Mouse (Mus musculus): ENCODE data around the gene Triml2. TPM values are rescaled to one million over a fixed set of nuclear protein-coding genes. Genes with fewer than 3 reads are reported as not detected.

Gene Triml2
- not detected in 2 replicates for polyA plus RNA-seq (2014; fragmentation: Nextera tagmentation; extraction: Ambion mirVana)

DNA sequence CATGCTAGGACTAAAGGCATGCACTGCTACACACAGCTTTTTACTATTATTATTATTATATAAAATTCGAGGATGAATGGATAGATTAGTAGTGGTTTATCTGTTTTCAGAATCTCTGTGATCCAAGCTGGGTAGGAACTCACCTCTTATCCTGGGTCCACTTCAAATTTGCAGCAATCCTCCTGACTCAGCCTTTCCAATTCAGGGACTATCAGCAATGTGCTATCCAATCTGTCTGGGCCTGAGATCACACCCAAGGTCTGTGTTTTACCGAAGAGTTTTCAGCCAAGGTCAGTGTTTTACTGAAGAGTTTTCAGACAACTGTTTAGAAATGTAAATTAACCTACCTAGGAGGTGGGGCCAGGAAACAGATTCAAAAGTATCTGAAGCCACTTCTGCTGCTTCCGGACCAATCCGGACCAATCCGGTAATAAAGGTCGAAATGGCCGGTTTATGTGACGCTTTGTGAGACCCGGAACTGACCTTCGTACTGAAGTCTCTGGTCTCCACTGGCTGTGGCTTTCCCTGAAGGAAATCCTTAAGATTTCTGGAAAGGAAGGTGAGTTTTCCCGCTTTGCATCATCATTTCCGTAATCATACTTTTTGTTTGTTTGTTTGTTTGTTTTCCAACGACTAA lies at the start of gene Triml2:
Gene Triml2 (plus strand): TSS at position 488 of the 637 bp plus-strand sequence.
- Histone ChIP-seq H3K4me2 (replicated peaks; ENCODE audit: low read depth, low read length) (no peak within 1 kb of the TSS), H3K36me3 (ENCODE audit: control insufficient read depth, insufficient read depth, low read length) (no peaks in the 10 kb centered on the region), H3K4me3 (ENCODE audit: low read depth, low read length) (no peak within 1 kb of the TSS), H3K27ac (ENCODE audit: low read depth, low read length) (no peak within 1 kb of the TSS), H3K4me1 (replicated peaks; ENCODE audit: control insufficient read depth, insufficient read depth, low read length) (no peaks in the 10 kb centered on the region), H3K9me3 (ENCODE audit: control insufficient read depth, low read length) (no peaks in the 10 kb centered on the region), H3K9ac (ENCODE audit: low read depth, low read length) (no peak within 1 kb of the TSS), H3K27me3 (ENCODE audit: control insufficient read depth, insufficient read depth, low read length) (no peaks in the 10 kb centered on the region)
- ATAC-seq (ENCODE audit: low FRiP score) (no peak), DNase-seq (ENCODE audit: low spot score) (no peak)
- 93% methylated on average over 13 of the region's 13 CpGs for WGBS

DNA sequence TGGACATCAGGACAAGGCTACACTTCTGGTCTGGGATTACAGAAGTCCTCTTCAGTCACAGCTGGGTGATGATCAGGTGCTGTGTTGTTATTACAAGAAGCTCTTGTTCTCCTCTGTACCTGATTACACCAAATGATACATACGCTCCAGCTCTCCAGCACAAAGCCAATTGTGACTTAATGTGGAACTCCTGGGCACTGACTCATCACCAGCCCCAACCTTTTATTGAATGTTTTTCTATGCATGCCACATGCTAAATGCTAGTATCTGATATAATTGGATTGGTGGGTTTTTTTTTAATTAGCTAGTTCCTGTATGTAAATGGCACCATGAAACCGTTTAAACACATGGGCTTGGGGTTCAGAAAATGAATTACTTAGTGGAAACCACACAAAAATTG lies 39.0 kb upstream of the Triml2 start, which contains the start of gene Triml1:
Gene Triml1 (minus strand): TSS at position 101 of the 400 bp plus-strand sequence.
- no peak for ATAC-seq (ENCODE audit: low FRiP score)
- 85% methylated on average over 2 of the region's 2 CpGs for WGBS
- DNase-seq (ENCODE audit: low spot score), result no peak

DNA sequence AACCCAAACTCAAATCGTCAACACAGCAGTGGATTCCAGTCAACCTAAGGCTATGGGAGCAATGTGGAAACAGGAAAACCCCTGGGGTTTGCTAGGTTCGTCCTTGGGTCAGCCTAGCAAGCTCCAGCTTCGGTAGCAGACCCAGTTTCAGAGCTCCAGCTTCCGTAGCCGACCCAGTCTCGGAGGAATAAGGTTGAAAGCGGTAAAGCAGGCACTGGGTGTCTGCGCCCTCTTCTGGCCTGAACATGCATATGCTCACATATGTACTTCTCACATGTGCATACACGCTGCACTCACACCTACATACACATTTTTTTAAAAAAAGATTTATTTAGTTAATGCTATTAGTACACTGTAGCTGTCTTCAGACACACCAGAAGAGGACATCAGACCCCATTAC lies 31.0 kb upstream of the Triml2 start:
- no peak overlapping the region for H3K4me2 ChIP-seq (replicated peaks; ENCODE audit: low read depth, low read length)
- no peak overlapping the region for H3K9ac ChIP-seq (ENCODE audit: low read depth, low read length)
- DNase-seq (ENCODE audit: low spot score), result no peak
- H3K4me3 ChIP-seq (ENCODE audit: low read depth, low read length), result no peak overlapping the region
- WGBS, result 83% methylated on average over 9 of the region's 9 CpGs
- H3K36me3 ChIP-seq (ENCODE audit: control insufficient read depth, insufficient read depth, low read length), result no peaks in the 10 kb centered on the region
- no peaks in the 10 kb centered on the region for H3K4me1 ChIP-seq (replicated peaks; ENCODE audit: control insufficient read depth, insufficient read depth, low read length)
- no peak for ATAC-seq (ENCODE audit: low FRiP score)
- H3K27ac ChIP-seq (ENCODE audit: low read depth, low read length), result no peak overlapping the region
- no peaks in the 10 kb centered on the region for H3K9me3 ChIP-seq (ENCODE audit: control insufficient read depth, low read length)
- H3K27me3 ChIP-seq (ENCODE audit: control insufficient read depth, insufficient read depth, low read length), result no peaks in the 10 kb centered on the region

More for the DNA sequence above, 39.0 kb upstream of the Triml2 start, which contains the start of gene Triml1:
- Histone ChIP-seq H3K27ac (ENCODE audit: low read depth, low read length) (no peak within 1 kb of the TSS), H3K4me2 (replicated peaks; ENCODE audit: low read depth, low read length) (no peak within 1 kb of the TSS), H3K9ac (ENCODE audit: low read depth, low read length) (no peak within 1 kb of the TSS), H3K4me3 (ENCODE audit: low read depth, low read length) (no peak within 1 kb of the TSS), H3K36me3 (ENCODE audit: control insufficient read depth, insufficient read depth, low read length) (no peaks in the 10 kb centered on the region), H3K9me3 (ENCODE audit: control insufficient read depth, low read length) (no peaks in the 10 kb centered on the region), H3K4me1 (replicated peaks; ENCODE audit: control insufficient read depth, insufficient read depth, low read length) (no peaks in the 10 kb centered on the region), H3K27me3 (ENCODE audit: control insufficient read depth, insufficient read depth, low read length) (no peaks in the 10 kb centered on the region)

DNA sequence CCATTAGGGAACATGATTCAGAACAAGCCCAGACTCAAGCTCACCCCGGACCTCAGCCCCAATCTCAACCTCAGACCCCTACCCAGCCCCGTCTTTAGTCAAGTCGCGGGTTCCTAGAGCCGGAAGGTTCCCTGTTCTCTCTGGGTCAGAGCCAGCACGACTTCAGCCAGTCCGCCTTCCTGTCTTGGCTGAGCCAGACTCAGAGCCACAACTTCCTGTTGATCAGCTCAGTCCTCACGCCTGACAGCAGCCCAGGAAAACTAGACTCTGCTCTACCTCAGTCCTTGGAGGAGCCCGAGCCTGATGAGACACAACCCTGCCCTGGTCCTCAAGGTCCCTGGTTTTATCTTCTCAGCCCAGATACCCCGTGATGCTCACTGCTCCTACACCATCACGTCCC lies 17.1 kb upstream of the Triml2 start:
- WGBS, result 87% methylated on average over 11 of the region's 11 CpGs
- no peak overlapping the region for H3K27ac ChIP-seq (ENCODE audit: low read depth, low read length)
- ATAC-seq (ENCODE audit: low FRiP score), result no peak

DNA sequence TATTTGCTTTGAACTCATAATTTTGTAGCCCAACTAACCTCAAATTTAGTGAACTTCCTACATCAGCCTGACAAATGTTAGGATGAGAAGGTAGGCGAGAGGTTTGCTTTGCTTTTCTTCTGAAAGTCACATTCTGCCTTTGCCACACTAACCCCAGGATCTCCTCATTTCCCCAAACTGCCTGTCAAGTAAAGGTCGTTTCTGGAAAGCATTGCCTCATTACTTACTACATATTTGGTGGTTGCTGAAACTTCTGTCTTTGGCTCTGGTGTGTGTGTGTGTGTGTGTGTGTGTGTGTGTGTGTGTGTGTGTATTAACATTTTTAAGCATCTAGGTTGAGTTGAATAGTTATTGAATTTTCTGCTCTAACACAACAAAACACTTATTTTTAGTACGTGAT lies 15.9 kb upstream of the Triml2 start:
- Histone ChIP-seq H3K27ac (ENCODE audit: low read depth, low read length) (no peak overlapping the region), H3K36me3 (ENCODE audit: control insufficient read depth, insufficient read depth, low read length) (no peaks in the 10 kb centered on the region), H3K4me2 (replicated peaks; ENCODE audit: low read depth, low read length) (no peak overlapping the region), H3K27me3 (ENCODE audit: control insufficient read depth, insufficient read depth, low read length) (no peaks in the 10 kb centered on the region), H3K4me3 (ENCODE audit: low read depth, low read length) (no peak overlapping the region), H3K9me3 (ENCODE audit: control insufficient read depth, low read length) (no peaks in the 10 kb centered on the region), H3K9ac (ENCODE audit: low read depth, low read length) (no peak overlapping the region), H3K4me1 (replicated peaks; ENCODE audit: control insufficient read depth, insufficient read depth, low read length) (no peaks in the 10 kb centered on the region)
- 87% methylated on average over 3 of the region's 3 CpGs for WGBS
- no peak for ATAC-seq (ENCODE audit: low FRiP score)
- DNase-seq (ENCODE audit: low spot score), result no peak

More for the DNA sequence above, 17.1 kb upstream of the Triml2 start:
- H3K4me2 ChIP-seq (replicated peaks; ENCODE audit: low read depth, low read length), result no peak overlapping the region
- no peak overlapping the region for H3K4me3 ChIP-seq (ENCODE audit: low read depth, low read length)
- H3K27me3 ChIP-seq (ENCODE audit: control insufficient read depth, insufficient read depth, low read length), result no peaks in the 10 kb centered on the region
- H3K9ac ChIP-seq (ENCODE audit: low read depth, low read length), result no peak overlapping the region
- H3K4me1 ChIP-seq (replicated peaks; ENCODE audit: control insufficient read depth, insufficient read depth, low read length), result no peaks in the 10 kb centered on the region
- no peaks in the 10 kb centered on the region for H3K36me3 ChIP-seq (ENCODE audit: control insufficient read depth, insufficient read depth, low read length)
- no peak for DNase-seq (ENCODE audit: low spot score)
- H3K9me3 ChIP-seq (ENCODE audit: control insufficient read depth, low read length), result no peaks in the 10 kb centered on the region

DNA sequence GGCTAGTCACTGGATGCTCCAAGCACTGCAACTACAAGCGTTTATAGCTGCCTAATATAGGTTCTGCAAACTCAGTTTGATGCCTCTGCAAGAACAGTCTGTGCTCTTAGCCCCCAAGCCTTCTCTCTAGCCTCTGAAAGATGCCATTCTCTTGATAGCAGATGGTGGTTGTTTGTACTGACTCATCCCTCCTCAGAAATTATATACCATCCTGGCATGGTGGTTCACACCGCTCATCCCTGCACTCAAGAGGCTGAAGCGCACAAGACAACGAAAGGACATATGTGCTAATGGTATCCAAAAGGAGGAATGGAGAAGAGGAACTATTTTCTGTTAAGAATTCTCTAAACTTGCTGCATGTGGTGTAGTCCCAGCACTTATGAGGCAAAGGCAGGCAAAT lies 12.3 kb upstream of the Triml2 start:
- DNase-seq (ENCODE audit: low spot score) (no peak), ATAC-seq (ENCODE audit: low FRiP score) (no peak)
- H3K9me3 ChIP-seq (ENCODE audit: control insufficient read depth, low read length), result no peaks in the 10 kb centered on the region
- no peaks in the 10 kb centered on the region for H3K4me1 ChIP-seq (replicated peaks; ENCODE audit: control insufficient read depth, insufficient read depth, low read length)
- no peak overlapping the region for H3K4me2 ChIP-seq (replicated peaks; ENCODE audit: low read depth, low read length)
- no peaks in the 10 kb centered on the region for H3K27me3 ChIP-seq (ENCODE audit: control insufficient read depth, insufficient read depth, low read length)
- H3K27ac ChIP-seq (ENCODE audit: low read depth, low read length), result no peak overlapping the region
- H3K9ac ChIP-seq (ENCODE audit: low read depth, low read length), result no peak overlapping the region
- H3K36me3 ChIP-seq (ENCODE audit: control insufficient read depth, insufficient read depth, low read length), result no peaks in the 10 kb centered on the region
- H3K4me3 ChIP-seq (ENCODE audit: low read depth, low read length), result no peak overlapping the region
- WGBS, result 93% methylated on average over 4 of the region's 4 CpGs

DNA sequence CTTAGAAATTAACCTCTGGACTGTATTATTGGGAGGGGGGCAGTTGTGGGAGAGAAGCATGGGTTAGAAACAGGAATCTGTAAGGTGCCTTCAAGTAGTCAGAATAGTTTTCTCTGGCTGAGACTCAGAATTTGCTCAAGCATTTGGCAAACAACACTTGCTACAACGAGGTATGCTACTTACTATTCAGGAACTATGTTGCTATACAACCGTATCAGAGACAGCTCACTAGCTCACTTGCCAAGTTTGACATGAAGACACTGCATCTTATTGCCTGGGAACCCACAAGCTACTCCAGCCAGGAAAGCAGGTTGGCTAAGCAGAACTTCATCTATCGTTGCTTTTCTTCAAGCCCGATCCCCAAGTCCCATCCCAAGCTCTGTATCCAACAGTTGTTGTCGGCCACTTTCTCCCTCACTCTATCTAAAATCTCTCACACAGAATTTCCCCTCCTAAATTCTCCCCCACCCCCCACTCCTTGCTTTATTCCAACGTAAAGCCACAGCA lies 11.0 kb upstream of the Triml2 start:
- H3K27me3 ChIP-seq (ENCODE audit: control insufficient read depth, insufficient read depth, low read length), result no peaks in the 10 kb centered on the region
- H3K4me1 ChIP-seq (replicated peaks; ENCODE audit: control insufficient read depth, insufficient read depth, low read length), result no peaks in the 10 kb centered on the region
- H3K36me3 ChIP-seq (ENCODE audit: control insufficient read depth, insufficient read depth, low read length), result no peaks in the 10 kb centered on the region
- WGBS, result 92% methylated on average over 6 of the region's 6 CpGs
- no peaks in the 10 kb centered on the region for H3K9me3 ChIP-seq (ENCODE audit: control insufficient read depth, low read length)
- no peak overlapping the region for H3K4me2 ChIP-seq (replicated peaks; ENCODE audit: low read depth, low read length)
- H3K9ac ChIP-seq (ENCODE audit: low read depth, low read length), result no peak overlapping the region
- ATAC-seq (ENCODE audit: low FRiP score) (no peak), DNase-seq (ENCODE audit: low spot score) (no peak)
- H3K4me3 ChIP-seq (ENCODE audit: low read depth, low read length), result no peak overlapping the region
- H3K27ac ChIP-seq (ENCODE audit: low read depth, low read length), result no peak overlapping the region

DNA sequence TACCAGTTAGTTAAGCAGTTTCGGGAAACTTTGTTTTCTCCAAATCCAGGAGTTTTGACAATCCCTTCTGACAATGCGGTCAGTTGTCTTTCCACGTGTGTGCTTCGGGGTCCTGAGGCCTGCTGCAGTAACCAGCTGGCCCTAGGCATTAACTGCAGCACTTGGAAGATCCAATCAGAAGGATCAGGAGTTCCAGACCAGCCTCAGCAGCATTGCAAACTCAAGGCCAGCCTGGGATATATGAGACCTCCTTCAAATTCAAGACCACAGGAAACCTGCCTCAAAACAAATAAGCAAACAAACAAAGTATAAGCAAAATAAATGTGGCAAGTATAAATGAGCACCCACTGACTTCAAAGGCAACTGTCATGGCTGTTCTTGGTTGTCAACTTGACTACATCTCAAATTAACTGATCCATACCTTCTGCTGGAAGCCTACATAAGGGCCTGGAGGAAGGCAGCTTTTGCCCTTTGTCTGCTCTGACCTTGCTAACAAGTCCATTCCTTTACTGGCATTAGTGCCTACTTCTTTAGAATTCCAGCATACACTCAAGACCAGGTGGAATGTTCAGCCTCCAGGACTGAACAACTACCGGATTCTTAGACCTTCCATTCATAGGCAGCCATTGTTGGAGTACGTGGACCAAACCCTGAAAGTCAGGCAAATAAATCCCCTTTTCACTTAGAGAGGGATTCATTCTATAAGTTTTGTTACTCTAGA lies 3.4 kb upstream of the Triml2 start:
- DNase-seq (ENCODE audit: low spot score) (no peak), ATAC-seq (ENCODE audit: low FRiP score) (no peak)
- 89% methylated on average over 6 of the region's 6 CpGs for WGBS
- Histone ChIP-seq H3K9ac (ENCODE audit: low read depth, low read length) (no peak overlapping the region), H3K27me3 (ENCODE audit: control insufficient read depth, insufficient read depth, low read length) (no peaks in the 10 kb centered on the region), H3K27ac (ENCODE audit: low read depth, low read length) (no peak overlapping the region), H3K4me3 (ENCODE audit: low read depth, low read length) (no peak overlapping the region), H3K4me1 (replicated peaks; ENCODE audit: control insufficient read depth, insufficient read depth, low read length) (no peaks in the 10 kb centered on the region), H3K4me2 (replicated peaks; ENCODE audit: low read depth, low read length) (no peak overlapping the region), H3K9me3 (ENCODE audit: control insufficient read depth, low read length) (no peaks in the 10 kb centered on the region), H3K36me3 (ENCODE audit: control insufficient read depth, insufficient read depth, low read length) (no peaks in the 10 kb centered on the region)

DNA sequence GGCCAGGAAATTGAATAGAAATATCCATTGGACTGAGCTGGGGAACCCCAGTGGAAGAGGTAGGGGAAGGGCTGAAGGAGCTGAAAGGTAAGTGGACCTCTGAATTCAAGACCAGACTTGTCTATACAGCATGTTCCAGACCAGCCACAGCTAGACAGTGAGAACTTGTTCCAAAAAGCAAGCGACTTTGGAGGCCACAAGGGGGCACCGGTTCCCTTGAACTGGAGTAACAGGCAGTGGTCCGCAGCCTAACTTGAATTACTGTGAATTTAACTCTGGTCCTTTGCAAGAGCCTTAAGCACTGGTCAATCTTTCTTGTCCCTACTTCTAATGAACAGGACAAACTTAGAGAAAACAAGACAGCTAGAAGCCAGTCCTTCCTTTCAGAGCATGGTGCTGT lies 2.1 kb upstream of the Triml2 start:
- DNase-seq (ENCODE audit: low spot score) (peak; percentile 13), ATAC-seq (ENCODE audit: low FRiP score) (no peak)
- Histone ChIP-seq H3K9ac (ENCODE audit: low read depth, low read length) (no peak overlapping the region), H3K4me3 (ENCODE audit: low read depth, low read length) (no peak overlapping the region), H3K9me3 (ENCODE audit: control insufficient read depth, low read length) (no peaks in the 10 kb centered on the region), H3K4me2 (replicated peaks; ENCODE audit: low read depth, low read length) (no peak overlapping the region), H3K27me3 (ENCODE audit: control insufficient read depth, insufficient read depth, low read length) (no peaks in the 10 kb centered on the region), H3K4me1 (replicated peaks; ENCODE audit: control insufficient read depth, insufficient read depth, low read length) (no peaks in the 10 kb centered on the region), H3K36me3 (ENCODE audit: control insufficient read depth, insufficient read depth, low read length) (no peaks in the 10 kb centered on the region), H3K27ac (ENCODE audit: low read depth, low read length) (no peak overlapping the region)
- WGBS, result 55% methylated on average over 3 of the region's 3 CpGs
